Mouse (Mus musculus): Measurements from ENCODE around the gene Tead2.
A peak's percentile ranks its signal among the peaks of the same experiment; 100 is the strongest.
"Not testable (repeated sequence)": the region's sequence is repeated elsewhere in the genome, so short reads cannot be mapped to it uniquely, and the experiment has no call there.

The Tead2 gene

GRCm38 (mm10) chr7:45228548-45228947 lies 13.0 kb downstream of the Tead2 start:
- no peak for DNase-seq (ENCODE audit: low spot score in 2 of 2)

GRCm38 (mm10) chr7:45229046-45229445 lies 13.5 kb downstream of the Tead2 start:
- no peak for DNase-seq (ENCODE audit: low spot score in 2 of 2)

- no peak for DNase-seq (ENCODE audit: low spot score in 2 of 2)
Observed at GRCm38 (mm10) chr7:45229459-45230203, 14.1 kb downstream of the Tead2 start.

- DNase-seq (ENCODE audit: low spot score in 2 of 2), result no peak
Observed at GRCm38 (mm10) chr7:45231192-45231591, 15.6 kb downstream of the Tead2 start.

- DNase-seq (ENCODE audit: low spot score in 2 of 2), result no peak
Observed at GRCm38 (mm10) chr7:45231941-45232340, 16.4 kb downstream of the Tead2 start.

- peak in 1 of 2 experiments; percentile 25 for DNase-seq (ENCODE audit: low spot score in 2 of 2)
Observed at GRCm38 (mm10) chr7:45232716-45233465, 17.3 kb downstream of the Tead2 start.

- peak in 1 of 2 experiments; percentile 60 for DNase-seq (ENCODE audit: low spot score in 2 of 2)
Observed at GRCm38 (mm10) chr7:45233580-45234332, 18.2 kb downstream of the Tead2 start.

- no peak for DNase-seq (ENCODE audit: low spot score in 2 of 2)
Observed at GRCm38 (mm10) chr7:45234333-45234841, 18.8 kb downstream of the Tead2 start.

GRCm38 (mm10) chr7:45234922-45235571 lies 19.5 kb downstream of the Tead2 start:
- no peak for DNase-seq (ENCODE audit: low spot score in 2 of 2)

- DNase-seq (ENCODE audit: low spot score in 2 of 2), result no peak
Observed at GRCm38 (mm10) chr7:45235656-45236180, 20.2 kb downstream of the Tead2 start.

- DNase-seq (ENCODE audit: low spot score in 2 of 2), result no peak
Observed at GRCm38 (mm10) chr7:45237747-45238699, 22.5 kb downstream of the Tead2 start.

- DNase-seq (ENCODE audit: low spot score in 2 of 2), result no peak
Observed at GRCm38 (mm10) chr7:45238723-45239496, 23.4 kb downstream of the Tead2 start, which contains the start of gene Cd37. Gene Cd37 (minus strand): TSS chr7:45239115.

- no peak for DNase-seq (ENCODE audit: low spot score in 2 of 2)
Observed at GRCm38 (mm10) chr7:45240109-45240508, 24.6 kb downstream of the Tead2 start.

- peak in 1 of 2 experiments; percentile 35 for DNase-seq (ENCODE audit: low spot score in 2 of 2)
Observed at GRCm38 (mm10) chr7:45240633-45241388, 25.3 kb downstream of the Tead2 start, which contains the start of gene Slc6a16. Gene Slc6a16 (plus strand): TSS chr7:45241085.

GRCm38 (mm10) chr7:45241389-45241749 lies 25.8 kb downstream of the Tead2 start:
- DNase-seq (ENCODE audit: low spot score in 2 of 2), result no peak

GRCm38 (mm10) chr7:45247666-45248065 lies 32.1 kb downstream of the Tead2 start:
- DNase-seq (ENCODE audit: low spot score in 2 of 2), result no peak

GRCm38 (mm10) chr7:45253806-45254205 lies 38.3 kb downstream of the Tead2 start:
- no peak for DNase-seq (ENCODE audit: low spot score in 2 of 2)

- not testable (repeated sequence) for DNase-seq (ENCODE audit: low spot score in 2 of 2)
Observed at GRCm38 (mm10) chr7:45255822-45256221, 40.3 kb downstream of the Tead2 start.

Measured in frontal cortex, postnatal 25 days (tissue).